Mouse (Mus musculus) megakaryocyte, embryonic 14.5 days (primary cell): ENCODE measurements around the gene Rbms1.

Experiments
- FLI1 ChIP-seq: IDR thresholded peaks from 2 replicates; pipeline ENCODE4 v1.6.1; 2012; ENCODE audit warnings: low read length, inconsistent platforms, mixed read lengths
- GATA1 ChIP-seq: IDR thresholded peaks from 3 replicates; pipeline ENCODE4 v1.6.1; 2012; ENCODE audit warnings: mixed read lengths, low read length, inconsistent platforms, borderline replicate concordance

GRCm38 (mm10) chr2:60877543-60878386 is 85.2 kb downstream of the Rbms1 start:
- TF ChIP-seq GATA1 (no peak), FLI1 (no peak)
